Mouse (Mus musculus): Measurements from ENCODE around the gene Ldb3.

Ldb3 gene

GRCm38 (mm10) chr14:34590743-34591675 is 2.5 kb upstream of the Ldb3 start:
- DNase-seq (ENCODE audit: low spot score) = no peak

- no peak for DNase-seq (ENCODE audit: low spot score)
Observed at GRCm38 (mm10) chr14:34590017-34590570, 1.6 kb upstream of the Ldb3 start.

- DNase-seq (ENCODE audit: low spot score) = no peak
Observed at GRCm38 (mm10) chr14:34589185-34589713, 767 bp upstream of the Ldb3 start.

DNA sequence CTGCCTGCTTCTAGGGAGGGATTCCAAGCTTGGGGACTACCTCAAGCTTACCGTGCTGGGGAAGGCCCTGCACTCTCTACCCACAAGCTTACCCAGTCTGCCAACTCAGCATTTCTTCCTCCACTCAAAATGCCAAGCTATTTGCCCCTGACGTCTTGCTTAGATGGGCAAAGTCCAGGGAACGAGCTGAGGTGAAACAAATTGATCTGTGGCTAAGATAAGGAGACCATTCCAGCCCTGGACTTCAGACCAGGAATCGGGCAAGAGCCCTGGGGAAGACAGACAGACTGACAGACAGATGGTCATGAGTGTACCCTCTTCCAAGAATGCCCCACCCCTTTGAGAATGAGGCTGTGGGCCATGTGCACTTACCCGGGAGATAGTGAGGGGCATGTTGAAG is 477 bp downstream of the Ldb3 start:
- DNase-seq (ENCODE audit: low spot score) = no peak

DNA sequence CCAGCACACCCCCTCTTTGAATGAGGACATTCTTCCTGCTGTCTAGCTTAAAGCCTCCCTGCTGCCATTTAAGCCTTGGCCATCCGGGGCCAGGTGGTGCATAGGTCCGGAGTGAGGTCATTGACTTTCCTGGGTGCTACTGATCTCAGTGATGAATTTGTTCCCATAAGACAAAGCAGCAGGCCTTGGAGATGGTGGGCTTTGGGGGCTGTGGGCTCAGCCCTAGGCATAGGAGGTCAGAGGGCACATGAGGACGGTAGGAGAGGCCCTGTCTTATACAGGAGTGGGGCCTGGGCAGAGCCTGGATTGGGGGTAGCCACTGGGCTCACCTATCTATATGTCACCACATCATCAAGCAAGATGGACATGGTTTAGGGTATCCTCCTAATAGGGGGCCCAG is 1.6 kb downstream of the Ldb3 start:
- no peak for DNase-seq (ENCODE audit: low spot score)

GRCm38 (mm10) chr14:34585358-34586105 is 3.0 kb downstream of the Ldb3 start:
- no peak for DNase-seq (ENCODE audit: low spot score)

- DNase-seq (ENCODE audit: low spot score) = no peak
Observed at GRCm38 (mm10) chr14:34582740-34583427, 5.6 kb downstream of the Ldb3 start.

GRCm38 (mm10) chr14:34576858-34577257 is 11.6 kb downstream of the Ldb3 start:
- no peak for DNase-seq (ENCODE audit: low spot score)

- DNase-seq (ENCODE audit: low spot score) = no peak
Observed at GRCm38 (mm10) chr14:34574068-34574467, 14.4 kb downstream of the Ldb3 start.

- DNase-seq (ENCODE audit: low spot score) = no peak
Observed at GRCm38 (mm10) chr14:34573348-34573913, 15.1 kb downstream of the Ldb3 start.

GRCm38 (mm10) chr14:34571610-34572387 is 16.7 kb downstream of the Ldb3 start:
- DNase-seq (ENCODE audit: low spot score) = no peak

DNA sequence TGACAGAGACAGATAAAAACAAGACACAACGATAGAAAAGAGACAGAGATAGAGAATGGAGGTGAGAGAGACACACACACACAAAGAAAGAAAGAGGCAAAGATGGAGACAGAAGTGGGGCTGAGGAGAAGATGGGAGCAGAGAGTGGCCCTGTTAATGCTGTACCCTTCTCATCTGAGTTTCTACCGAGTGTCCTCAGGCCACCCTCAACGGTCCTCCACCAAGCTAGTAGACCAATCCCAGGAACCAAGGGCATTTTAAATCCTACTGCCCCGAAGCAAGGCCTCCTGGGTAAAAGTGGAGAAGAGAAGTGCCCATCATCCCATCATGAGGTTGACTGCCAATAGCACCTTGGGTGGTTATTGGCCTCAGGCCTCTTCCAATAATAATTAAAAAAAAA is 17.6 kb downstream of the Ldb3 start:
- no peak for DNase-seq (ENCODE audit: low spot score)

GRCm38 (mm10) chr14:34570294-34570693 is 18.2 kb downstream of the Ldb3 start:
- peak; percentile 87 for DNase-seq (ENCODE audit: low spot score)

GRCm38 (mm10) chr14:34569534-34570194 is 18.8 kb downstream of the Ldb3 start:
- no peak for DNase-seq (ENCODE audit: low spot score)

GRCm38 (mm10) chr14:34568626-34569025 is 19.9 kb downstream of the Ldb3 start:
- DNase-seq (ENCODE audit: low spot score) = no peak

- DNase-seq (ENCODE audit: low spot score) = no peak
Observed at GRCm38 (mm10) chr14:34567697-34568096, 20.8 kb downstream of the Ldb3 start.

DNA sequence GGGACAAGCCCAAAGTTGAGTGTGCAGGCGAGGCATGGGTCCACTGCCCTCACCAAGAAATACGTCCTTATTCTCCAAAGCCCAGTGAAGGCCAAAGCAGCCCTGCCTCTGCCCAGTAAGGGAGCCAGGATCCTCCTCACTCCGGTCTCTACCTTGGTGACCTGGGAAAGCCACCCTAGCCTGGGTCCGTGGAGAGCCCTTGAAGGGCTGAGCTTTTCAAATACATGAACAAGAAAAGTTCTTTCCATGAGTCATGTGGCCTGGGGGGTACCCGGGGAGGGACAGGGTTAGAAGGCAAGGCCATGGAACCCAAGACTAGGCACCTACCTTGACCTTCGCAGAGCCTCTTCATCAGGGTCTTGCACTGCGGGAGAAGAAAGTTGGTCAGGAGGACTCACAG is 22.0 kb downstream of the Ldb3 start:
- DNase-seq (ENCODE audit: low spot score) = no peak

GRCm38 (mm10) chr14:34565711-34566110 is 22.8 kb downstream of the Ldb3 start:
- no peak for DNase-seq (ENCODE audit: low spot score)

GRCm38 (mm10) chr14:34564646-34565045 is 23.8 kb downstream of the Ldb3 start:
- no peak for DNase-seq (ENCODE audit: low spot score)

DNA sequence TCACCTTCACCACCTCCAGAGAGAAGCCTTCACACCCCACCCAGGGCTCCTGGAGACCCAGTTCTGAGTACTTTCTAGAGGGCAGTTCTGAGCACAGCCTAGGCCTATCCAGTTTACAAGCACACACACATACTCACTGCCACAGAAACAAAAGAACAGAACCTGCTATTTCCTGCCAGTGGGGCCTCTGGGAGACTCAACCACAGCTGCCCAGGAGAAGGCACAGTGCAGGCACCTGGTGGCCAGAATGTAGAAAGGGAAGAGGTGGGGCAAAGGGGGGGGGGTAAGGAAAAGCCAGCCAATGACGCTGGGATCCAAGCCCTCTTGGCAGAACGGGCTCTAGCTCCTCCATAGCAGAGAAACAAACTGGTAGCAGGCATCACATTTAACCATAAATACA is 26.1 kb downstream of the Ldb3 start:
- DNase-seq (ENCODE audit: low spot score) = no peak
